Mouse (Mus musculus) brain, embryonic 14.5 days (tissue): ENCODE measurements around the gene Ccdc91.

ENCODE experiments used
- CTCF ChIP-seq: fragments of 200-500 bp; IDR thresholded peaks from 2 replicates; pipeline ENCODE4 v1.5.1; 2012; ENCODE audit warnings: inconsistent platforms, mild to moderate bottlenecking, moderate library complexity, borderline replicate concordance; ENCODE audit not compliant: insufficient read depth, insufficient read length; ENCODE audit errors: extremely low read depth
- POLR2A ChIP-seq: fragments of 200-500 bp; IDR thresholded peaks from 2 replicates; pipeline ENCODE4 v1.6.1; 2012; ENCODE audit warnings: mild to moderate bottlenecking, inconsistent platforms, borderline replicate concordance; ENCODE audit not compliant: poor library complexity, insufficient read depth, insufficient read length, severe bottlenecking; ENCODE audit errors: extremely low read depth

DNA sequence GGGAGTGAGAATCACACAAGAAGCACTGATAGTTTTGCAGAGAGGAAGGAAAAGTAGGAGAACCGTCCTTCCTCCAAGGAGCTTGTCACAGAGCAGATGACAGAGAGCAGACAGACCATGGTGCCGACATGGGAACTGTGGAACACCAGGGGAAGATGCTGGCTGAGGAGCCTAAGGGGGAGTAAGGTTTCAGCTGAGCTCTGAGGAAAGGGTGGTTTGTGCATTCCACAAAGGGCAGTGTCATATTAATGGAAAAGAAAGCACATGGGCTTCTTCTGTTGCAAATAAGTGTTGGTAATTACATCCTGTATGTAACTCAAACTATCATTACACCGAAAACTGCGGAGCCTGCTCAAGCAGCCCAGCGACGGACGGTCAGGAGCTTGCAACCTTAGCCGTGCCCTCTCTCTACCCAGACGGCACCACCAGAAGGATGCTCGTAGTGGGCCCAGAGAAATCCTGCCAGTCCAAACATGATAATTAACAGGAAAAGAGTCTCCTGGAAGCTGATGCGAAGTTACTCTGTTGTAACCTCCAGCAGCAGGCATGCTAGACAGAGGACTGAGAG, 170.9 kb downstream of the Ccdc91 start:
- TF ChIP-seq CTCF (no peak), POLR2A (no peak)
